Mouse (Mus musculus) R1 (cell line): ENCODE results near the gene Gm45799.

Experiments
- DNase-seq: peaks from one replicate; pipeline ENCODE4 v3.0.0-alpha.2; 2018; ENCODE audit warnings: low read depth, low spot score

The Gm45799 gene

DNA sequence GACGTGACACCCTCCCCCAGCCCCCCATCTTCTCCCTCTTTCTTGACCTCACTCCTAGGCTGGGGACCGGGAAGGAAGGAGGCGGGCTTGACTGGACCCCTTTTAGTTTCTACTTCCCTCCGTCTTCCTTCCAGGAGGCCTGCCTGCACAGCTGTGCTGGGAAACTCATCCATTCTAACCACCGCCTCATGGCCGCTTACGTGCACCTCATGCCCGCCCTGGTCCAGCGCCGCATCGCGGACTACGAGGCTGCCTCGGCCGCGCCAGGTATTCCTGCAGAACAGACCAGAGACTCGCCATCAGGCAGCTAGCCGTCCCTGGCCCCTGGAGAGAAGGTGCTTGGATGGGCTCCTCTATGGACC is 523 bp downstream of the Gm45799 start:
- DNase-seq = peak; percentile 49

DNA sequence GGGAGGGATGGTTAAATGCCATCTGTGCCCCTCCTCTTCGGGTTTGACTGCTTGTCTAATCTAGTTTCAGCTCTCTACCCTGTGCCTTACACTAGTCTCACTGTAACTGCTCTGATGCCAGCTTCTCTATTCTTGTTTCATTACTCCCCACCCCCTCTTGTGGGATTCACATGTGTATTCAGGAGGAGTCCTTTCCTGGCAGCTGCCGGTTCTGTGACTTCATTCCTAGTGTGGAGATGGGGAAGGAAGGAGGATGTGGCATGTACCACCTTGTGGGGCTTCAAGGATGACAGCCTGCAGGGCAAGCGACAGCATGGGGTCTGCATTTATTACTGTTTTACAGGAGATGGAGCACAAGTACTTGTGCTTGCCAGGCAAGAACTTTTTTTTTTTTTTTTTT is 1.6 kb downstream of the Gm45799 start:
- DNase-seq = no peak

DNA sequence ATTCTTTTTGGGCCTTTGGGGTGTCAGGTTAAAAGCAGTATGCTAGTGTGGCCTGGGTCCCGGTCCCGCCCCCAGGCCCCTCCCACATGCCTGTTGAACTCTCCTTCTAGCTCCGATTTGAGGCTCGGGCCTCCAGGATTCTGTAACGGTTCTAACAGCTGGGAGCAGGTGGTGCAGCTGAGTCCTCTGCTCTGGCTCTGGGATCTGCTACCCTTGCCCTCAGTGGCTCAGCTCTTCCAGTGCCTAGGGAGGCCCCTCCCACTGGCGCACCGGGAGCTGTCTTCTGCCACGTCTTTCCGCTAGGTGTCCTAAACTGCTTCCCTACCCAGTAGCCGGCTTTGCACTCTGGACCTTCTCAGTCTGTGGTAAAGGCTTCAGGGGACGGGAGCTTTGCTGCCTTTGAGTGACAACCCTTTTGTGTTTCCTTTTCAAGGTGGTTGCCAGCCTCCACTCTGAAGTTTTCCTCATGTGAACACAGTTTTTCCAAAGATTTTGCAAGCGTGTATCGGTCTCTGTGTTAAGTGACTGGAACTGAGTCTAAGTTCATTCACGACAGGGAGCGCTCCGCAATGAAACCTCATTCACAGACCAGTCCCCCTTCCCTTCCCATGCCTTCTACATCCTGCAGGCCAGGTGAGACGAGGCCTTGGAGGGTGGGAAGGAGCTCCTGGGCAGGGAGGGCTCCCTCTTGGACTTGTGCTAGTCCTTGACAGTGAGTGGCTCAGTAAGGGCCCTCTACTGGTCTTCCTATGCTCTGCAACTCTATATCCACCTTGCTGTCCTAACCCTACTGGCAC is 10.5 kb downstream of the Gm45799 start, which contains the start of gene Dnhd1:
Gene Dnhd1 (plus strand): TSS at position 189 of the 797 bp plus-strand sequence.
- DNase-seq = peak; percentile 92

DNA sequence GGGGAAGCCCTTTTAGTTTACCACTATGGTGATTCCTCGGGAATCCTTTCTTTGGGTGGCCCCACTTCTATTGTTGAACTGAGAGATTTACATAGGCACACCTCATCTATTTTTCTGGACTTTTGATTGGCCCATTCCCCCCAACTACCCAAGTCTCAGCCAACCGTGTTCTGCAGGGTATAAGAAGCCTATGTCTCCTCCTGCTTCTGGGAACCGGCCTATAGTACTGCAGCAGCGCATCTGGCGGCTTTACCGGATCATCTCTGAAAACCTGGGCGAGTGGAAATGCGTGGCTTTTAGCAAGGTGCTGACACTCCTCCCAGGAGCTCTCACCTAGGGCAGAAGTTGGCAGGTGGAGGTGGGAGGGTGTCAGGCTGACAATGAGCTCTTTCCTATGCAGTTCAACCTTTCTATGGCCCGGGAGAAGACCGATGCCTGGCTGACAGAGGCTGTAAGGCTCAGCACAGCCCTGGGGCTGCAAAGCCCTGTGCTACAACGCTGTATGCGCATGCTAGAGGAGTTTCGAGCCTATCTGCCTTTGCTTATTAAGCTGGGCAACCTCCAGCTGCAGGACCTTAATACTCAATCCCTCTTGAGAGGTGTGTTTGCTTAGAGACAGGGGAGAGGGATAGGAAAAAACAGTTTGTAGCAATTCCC is 45.3 kb downstream of the Gm45799 start:
- DNase-seq = peak; percentile 80

DNA sequence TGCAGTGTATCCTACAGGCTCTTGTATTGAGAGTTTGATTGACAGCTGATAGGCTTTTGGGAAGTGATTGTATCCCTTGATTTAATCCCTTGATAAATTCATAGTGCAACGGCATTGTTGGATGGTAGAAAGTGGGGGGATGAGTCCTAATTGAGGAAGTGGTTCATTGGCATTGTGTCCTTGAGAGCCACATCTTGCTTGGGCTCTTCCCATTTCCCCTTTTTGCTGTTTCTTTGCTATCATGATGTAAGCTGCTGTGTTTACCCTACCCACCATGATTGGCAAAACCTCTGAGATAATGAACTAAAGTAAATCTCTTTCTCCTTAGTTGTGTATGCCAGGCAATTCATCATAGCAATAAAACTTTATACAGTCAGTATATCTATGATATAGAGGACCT is 50.5 kb downstream of the Gm45799 start:
- DNase-seq = no peak

DNA sequence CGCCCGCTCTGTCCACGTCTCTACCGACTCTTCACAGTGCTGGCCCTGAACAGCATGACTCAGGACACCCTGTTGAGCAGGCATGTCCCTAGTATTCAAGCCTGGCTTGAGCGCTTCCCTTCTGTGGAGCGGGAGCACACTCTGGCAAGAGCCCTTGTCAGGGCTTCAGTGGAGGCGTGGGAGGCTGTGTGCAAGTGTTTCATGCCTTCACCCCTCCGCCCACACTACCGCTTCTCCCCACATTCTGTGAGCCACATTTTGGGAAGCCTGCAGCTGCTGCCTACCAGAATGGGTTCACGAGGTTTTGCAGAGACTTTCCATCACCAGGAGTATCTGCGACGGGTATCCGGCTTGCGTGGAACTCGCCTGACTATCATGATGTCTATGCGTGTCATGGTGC is 62.8 kb downstream of the Gm45799 start:
- no peak for DNase-seq

DNA sequence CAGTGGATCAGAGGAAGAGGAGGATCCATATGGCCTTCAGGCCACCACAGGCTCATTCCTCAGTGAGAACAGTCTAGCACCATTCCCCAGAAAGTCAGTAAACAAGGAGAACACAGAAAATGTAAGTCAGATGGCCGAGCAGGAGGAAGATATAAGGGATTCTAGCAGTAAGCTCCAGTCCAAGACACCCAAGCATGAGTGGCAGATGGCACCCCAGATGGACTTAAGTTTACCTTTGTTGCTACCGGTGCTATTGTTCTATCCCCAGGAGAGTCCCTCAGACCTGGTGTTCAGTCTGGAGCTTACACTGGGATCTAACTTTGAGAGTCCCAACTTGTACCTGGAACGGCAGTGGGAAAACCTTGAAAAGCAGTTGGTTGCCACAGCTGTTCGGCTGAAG is 63.5 kb downstream of the Gm45799 start:
- no peak for DNase-seq

DNA sequence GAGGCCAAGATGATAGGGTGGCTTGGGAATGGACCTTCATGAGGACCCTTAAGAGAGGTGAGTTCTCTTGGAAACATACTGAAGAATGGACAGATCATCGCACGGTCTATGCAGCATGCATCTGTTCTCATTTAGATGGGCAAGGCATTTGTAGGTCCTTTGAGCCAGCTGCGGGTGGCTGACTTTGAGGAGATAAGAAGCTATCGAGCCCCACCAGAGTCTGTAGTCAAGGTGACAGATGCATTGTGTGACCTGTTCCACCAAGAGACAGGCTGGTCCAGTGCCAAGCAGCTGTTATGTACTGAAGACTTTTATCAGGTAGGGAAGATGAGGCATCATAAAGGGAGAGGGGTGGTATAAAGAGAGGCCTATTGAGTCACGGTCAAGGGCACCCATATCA is 68.4 kb downstream of the Gm45799 start:
- DNase-seq = no peak

DNA sequence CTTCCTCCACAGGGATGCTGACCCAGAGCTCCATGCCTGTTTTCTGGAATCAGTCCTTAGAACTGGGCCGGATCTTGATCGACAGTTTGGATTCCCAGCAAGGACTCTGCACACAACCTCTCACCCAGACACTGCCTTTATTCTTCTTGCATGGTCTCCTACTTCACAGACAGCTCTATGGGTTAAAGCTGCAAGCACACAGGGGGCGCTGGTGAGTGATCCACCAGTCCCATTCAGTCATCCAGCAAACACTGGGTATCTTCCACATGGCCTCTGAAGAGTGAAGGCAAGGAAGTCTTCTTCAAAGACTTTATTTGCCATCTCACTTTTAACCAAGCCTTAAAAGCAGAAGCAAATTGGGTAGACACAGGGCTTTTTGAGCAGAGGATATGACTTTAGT is 75.0 kb downstream of the Gm45799 start:
- no peak for DNase-seq

DNA sequence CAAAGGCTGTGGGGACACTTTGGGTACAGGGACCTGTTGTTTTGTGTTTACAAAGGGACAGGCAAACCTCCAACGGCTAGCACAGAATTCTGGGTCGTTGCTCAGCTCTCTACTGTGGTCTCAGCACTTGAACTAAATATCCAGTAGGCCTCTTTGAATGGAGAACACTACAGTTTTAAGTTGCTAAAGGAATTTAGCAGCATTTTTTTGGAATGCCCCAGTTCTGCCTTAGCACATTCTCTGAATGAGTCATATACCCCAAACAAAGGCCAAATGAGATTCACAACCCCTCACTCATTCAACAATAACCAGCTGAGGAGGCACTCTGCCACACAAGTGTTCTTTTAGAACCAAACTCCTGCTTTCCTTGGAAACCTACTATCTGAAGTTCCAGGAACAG is 81.6 kb downstream of the Gm45799 start:
- DNase-seq = no peak

DNA sequence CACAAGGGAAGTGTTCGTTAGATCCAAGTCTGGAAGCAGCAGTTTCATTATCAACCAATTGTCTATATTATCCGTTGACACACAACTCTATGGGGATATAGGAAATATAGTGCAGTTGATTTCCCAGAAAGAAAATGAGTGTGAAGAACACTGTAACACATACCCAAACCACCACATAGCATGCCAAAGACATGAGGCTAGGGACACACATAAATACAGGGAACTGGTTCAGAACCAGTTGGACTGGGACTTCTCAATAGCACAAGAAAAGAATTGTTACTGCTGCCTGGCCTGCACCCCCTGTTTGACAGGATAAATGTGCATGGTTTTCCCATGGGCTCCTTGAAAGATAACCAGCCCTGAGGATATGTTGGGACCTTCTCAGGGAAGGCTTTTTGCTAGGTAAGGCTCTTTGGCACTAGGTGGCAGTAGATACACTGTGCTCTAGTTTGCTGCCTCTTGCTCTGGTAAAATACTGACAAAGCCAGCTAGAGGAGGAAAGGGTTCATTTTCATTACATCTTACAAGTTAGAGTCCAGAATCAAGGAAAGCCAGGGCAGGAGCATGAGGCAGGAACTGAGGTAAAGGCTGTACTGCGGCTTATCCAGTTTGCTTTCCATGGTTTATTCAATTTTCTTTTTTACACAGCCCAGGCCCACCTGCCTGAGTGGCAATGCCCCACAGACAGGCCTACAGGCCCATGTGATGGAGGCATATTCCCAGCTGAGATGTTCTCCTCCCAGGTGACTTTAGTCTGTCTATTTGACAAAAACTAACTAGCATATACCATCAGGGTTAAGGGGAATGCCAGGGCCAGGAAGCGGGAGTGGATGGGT is 86.0 kb downstream of the Gm45799 start:
- DNase-seq = peak; percentile 62

DNA sequence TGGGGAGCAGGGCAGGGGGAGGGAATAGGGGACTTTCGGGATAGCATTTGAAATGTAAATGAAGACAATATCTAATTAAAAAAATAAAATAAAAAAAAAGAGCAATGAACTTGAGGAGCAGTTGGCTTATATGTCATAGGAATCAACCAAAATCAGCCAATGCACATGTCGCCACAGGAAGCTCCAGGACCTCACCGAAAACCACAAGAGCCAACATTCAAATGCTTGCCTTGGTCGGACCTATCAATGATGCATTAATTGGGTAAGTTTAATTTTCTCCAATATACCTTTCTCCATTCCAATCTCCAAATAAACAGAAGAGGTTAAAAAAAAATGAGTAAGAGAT is 86.6 kb downstream of the Gm45799 start:
- DNase-seq = no peak

DNA sequence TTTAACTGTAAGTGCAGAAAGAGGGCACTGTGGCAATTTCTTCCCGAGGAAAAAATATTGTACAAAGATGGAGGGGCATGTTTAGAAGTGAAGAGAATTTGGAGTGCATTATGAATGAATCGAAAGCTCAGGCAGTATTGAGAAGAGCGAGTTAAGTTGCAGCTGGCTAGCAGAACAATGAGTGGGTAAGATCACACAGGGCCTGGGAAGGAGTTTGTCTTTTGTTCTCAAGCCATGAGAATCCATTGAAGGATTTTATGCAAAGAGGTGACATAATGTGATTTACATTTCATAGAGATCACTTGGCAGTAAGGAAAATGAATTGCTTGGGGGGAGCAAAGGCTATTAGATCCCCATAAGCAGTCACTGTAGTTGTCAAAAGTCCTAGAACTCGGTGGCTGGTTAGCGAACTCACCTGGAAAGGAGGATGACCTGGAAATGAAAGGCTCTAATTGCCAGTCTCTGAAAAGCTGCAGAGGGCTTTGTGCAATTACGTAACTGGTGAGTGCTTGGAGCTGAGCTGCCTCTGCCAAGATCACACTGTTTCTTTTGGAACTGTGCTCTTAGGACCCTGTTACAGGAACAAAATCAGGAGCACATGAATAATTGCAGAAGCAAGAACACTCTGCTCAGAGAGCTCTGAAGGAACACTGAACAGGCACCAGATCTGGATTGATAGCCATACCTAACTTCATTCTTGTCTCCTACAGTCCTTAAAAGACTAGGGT is 88.5 kb downstream of the Gm45799 start:
- no peak for DNase-seq

DNA sequence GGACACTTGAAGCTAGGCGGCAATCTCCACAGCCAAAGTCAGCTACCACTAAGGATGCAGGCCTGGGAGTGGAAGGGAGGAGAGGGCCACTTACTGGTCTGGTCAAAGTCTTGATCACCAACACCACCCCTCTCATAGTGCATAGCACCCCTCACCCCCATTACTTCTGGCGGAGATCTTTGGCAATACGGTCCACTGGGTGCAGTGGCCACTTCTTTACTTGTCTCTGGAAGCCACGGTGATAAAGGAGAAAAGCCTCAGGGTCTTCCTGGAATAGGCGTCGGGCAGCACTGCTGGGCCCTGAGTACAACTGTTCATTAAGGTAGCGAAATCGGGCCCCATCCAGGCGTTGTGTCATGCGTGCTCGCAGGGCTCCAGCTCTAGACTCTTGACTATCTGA is 93.5 kb downstream of the Gm45799 start:
- no peak for DNase-seq
